Mouse (Mus musculus): Measurements from ENCODE around the gene Meaf6. TPM values are rescaled to one million over a fixed set of nuclear protein-coding genes. Genes with fewer than 3 reads are reported as not detected.

Meaf6 gene
- 35.3 and 48.2 TPM in 2 replicates for polyA plus RNA-seq (2012; ENCODE audit: low replicate concordance)

DNA sequence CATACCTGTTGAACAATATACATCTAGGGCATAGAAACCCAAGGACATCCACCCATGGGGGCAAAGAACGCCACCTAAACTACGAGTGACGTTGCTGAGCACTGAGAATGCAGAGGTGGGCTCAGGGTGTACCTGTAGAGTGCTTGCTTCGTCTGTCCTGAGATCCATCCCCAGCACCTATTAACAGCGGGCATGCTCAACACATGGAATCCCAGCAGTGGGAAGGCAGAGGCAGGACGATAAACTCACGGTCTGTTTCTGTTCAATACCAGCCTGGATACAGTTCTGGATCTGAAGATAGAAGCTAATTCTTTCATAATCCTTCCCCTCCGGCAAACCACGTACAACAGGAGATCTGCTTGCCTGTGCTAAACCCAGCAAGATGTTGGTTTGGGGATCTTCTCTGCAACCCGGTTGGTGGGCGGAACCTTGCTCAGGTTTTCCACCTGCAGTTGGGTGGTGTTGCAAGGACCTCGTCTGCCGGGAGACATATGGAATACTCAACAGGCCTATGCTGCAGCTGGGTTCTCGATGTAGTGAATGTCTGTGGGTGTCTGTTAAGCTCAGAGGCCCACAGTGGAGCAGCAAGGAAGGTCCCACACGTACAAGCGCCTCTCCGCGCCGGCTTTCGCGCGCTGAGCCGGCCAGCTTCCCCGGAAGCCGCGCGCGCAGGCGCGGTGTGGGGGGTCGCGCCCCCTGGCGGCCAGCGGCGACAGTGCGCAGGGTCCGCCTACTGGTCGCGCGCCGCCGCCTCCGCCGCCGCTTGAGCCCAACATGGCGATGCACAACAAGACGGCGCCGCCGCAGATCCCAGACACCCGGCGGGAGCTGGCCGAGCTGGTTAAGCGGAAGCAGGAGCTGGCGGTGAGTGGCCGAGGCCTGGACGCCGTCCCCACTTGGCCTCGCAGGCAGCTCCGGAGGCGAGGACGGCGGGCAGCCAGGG, at the start of gene Meaf6:
TSS of gene Meaf6 (plus strand) at position 732 of the 943 bp plus-strand sequence.

DNA sequence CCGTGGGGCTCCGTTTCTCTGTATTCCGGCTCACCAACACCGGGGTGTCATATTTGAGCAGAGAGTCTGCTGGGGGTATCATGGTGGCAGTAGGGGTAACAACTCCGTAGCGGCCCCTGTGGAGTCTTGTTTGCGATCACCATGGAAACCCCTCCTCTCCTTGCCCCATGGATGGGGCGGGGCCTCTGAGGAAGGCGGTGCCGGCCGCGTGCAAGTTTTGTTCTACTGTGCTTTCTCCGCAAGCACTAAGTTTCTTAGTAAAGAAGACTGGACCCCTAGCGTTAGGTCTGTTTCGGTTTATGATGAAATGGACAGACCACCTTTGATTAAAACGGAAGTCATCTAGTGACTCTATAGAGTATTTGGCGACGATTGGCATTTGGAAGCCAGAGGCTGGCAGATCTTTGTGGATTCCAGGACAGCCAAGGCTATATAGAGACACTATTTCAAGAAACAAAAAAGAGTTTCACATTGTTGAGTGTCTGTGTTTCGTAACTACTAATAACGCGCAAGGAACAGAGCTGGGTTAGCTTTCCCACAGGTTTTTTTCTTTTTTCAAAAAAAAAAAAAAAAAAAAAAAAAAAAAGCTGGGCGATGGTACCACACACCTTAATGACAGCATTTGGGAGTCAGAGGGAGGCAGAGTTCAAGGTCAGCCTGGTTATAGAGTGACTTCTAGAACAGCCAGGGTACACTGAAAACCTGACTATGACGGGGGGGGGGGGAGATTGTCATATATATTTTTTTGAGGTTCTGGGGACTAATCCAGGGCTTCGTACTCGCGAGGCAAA, 19.2 kb upstream of the Meaf6 start, which contains the start of gene Dnali1:
TSS of gene Dnali1 (minus strand) at position 187 of the 791 bp plus-strand sequence.

DNA sequence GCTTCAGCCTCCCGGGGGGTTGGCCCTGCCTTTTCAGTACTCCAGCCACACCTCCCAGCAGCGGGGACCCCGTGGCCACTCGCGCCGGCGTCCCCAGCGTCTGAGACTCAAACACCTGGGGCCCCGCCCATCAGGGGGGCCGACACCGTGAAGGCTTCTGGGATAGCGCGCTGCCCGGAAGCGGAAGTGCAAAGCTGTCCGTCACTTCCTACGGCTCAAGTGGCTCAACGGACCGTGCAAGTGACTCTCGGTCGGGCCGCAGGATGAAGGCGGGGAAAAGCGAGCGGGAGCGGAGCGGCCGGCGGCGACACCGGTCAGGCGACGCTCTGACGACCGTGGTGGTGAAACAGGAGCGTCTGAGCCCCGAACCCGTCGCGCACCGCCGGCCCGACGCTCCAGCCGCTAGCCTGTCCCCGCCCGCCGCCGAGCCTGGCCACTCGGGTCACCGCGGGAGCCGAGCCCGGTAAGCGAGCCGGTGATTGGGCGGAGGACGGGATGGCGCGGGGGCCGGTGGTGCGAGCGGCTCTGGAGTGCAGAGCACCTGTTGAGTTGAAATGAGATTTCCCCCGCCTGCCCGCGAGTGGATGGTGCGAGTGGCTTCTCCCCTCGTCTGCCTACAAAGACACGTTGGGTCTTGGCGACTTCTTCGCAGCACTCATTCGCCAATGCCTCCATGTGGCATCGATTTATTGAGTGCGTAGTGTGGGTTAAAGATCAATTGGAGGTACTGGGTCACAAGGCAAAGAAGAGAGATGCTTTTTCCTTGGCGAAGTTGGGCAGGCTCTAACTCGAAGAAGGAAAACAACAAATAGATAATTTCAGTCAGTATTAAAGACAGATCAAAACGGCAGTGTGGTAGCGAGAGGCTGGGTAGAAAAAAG, 18.2 kb upstream of the Meaf6 start, which contains the start of gene Snip1:
TSS of gene Snip1 (plus strand) at position 183 of the 881 bp plus-strand sequence.

DNA sequence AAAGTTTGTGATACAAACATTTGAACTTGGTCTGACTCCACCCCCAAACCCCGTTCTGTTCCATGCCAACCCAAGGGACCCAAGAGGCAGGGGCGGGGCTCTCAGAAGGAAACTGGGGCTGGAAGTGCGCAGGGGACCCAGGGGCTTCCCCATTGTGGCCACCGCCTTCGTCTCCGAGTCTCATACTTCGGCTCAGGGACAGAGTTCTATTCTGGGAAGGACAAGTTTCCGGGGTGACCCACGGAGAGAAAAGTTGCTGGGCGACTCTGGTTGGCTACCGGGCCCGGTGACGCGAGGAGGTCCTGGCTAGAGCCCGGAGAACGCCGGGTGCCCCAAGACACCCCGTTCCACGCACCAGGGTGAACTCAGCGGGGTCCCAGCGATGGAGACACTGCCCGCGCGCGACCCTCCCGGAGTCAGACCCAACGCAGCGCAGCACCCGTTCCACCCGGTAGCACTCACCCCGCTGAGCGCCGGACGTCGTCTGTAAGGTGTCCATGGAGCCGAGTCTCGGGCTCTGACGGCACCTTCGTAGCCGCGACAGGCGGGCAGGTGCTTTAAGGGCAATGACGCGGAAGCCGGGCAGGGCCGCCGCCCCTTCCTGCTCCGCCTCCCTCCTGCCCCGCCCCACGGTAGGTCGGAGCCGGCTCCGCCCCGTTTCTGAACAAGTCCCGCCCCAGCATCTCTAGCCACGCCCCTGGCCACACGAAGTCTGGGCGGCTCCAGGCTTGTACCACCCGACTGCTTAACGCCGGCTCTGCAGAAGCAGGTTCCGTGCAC, 42.6 kb downstream of the Meaf6 start, which contains the start of gene Zc3h12a:
TSS of gene Zc3h12a (minus strand) at position 536 of the 780 bp plus-strand sequence.

Other genes with a start within 250 kb of the Meaf6 start
- 15.5 and 19.7 TPM in 2 replicates for gene Yrdc, start 234.5 kb upstream of the Meaf6 start, polyA plus RNA-seq (2012; ENCODE audit: low replicate concordance)
- gene 1110065P20Rik, start 233.9 kb upstream of the Meaf6 start, polyA plus RNA-seq (2012; ENCODE audit: low replicate concordance) = 16.5 and 22.6 TPM in 2 replicates
- gene Maneal, start 223.0 kb upstream of the Meaf6 start, polyA plus RNA-seq (2012; ENCODE audit: low replicate concordance) = 0.06 TPM in 2 replicates
- gene Epha10, start 204.2 kb upstream of the Meaf6 start, polyA plus RNA-seq (2012; ENCODE audit: low replicate concordance) = not detected in 2 replicates
- 1.1 and 4.2 TPM in 2 replicates for gene 9930104L06Rik, start 148.1 kb upstream of the Meaf6 start, polyA plus RNA-seq (2012; ENCODE audit: low replicate concordance)
- gene Cdca8, start 145.8 kb upstream of the Meaf6 start, polyA plus RNA-seq (2012; ENCODE audit: low replicate concordance) = 99.6 and 162 TPM in 2 replicates
- 0.37 TPM in 1 of 2 replicates, not detected in the other for gene Rspo1, start 98.7 kb upstream of the Meaf6 start, polyA plus RNA-seq (2012; ENCODE audit: low replicate concordance)
- 11.9 and 46.5 TPM in 2 replicates for gene Gnl2, start 68.5 kb upstream of the Meaf6 start, polyA plus RNA-seq (2012; ENCODE audit: low replicate concordance)
- not detected in 2 replicates for gene Dnali1, start 19.4 kb upstream of the Meaf6 start, polyA plus RNA-seq (2012; ENCODE audit: low replicate concordance)
- gene Snip1, start 18.5 kb upstream of the Meaf6 start, polyA plus RNA-seq (2012; ENCODE audit: low replicate concordance) = 15.3 and 28.8 TPM in 2 replicates
- gene Zc3h12a, start 42.7 kb downstream of the Meaf6 start, polyA plus RNA-seq (2012; ENCODE audit: low replicate concordance) = 10.2 and 12.1 TPM in 2 replicates

Measured in leukemia stem cell, adult 10-12 weeks (primary cell).